Mouse (Mus musculus): Measurements from ENCODE around the gene 1700102P08Rik. TPM values are rescaled to one million over a fixed set of nuclear protein-coding genes. Genes with fewer than 3 reads are reported as not detected.

1700102P08Rik gene
- polyA plus RNA-seq, 1 experiment from 2014 or later = 0.84 TPM

DNA sequence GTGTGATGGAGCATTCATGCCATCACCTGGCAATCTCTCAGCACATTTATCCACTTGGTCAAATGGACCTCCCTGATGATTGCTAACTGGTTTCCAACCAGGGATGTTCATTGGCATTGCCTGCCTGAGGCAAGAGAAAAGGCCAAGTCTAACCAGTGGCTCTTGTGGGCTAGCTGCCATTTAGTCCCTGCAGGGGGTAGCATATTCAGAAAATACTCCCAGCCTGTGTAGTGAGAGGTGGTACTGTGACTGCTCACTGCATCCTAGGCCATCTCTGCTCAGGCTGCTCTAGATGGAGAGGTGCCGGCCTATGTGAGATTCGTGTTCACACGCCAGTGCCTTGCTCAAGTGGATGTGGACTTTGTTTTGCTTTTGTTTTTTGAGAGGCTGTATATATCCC lies 5.7 kb downstream of the 1700102P08Rik start:
- H3K4me3 ChIP-seq (ENCODE audit: low read depth, low read length) = no peak overlapping the region
- H3K27ac ChIP-seq (ENCODE audit: low read depth, low read length) = no peak overlapping the region
- WGBS = 95% methylated on average over 3 of the region's 3 CpGs
- H3K9ac ChIP-seq (ENCODE audit: low read length) = no peak overlapping the region
- no peaks in the 10 kb centered on the region for H3K4me1 ChIP-seq (ENCODE audit: control insufficient read depth, insufficient read depth, low read length)
- no peaks in the 10 kb centered on the region; the same call in 1 of the 2 replicates for H3K36me3 ChIP-seq (ENCODE audit: control insufficient read depth, insufficient read depth, low read length)
- H3K9me3 ChIP-seq (ENCODE audit: control insufficient read depth, low read length) = no peaks in the 10 kb centered on the region
- H3K4me2 ChIP-seq (ENCODE audit: low read depth) = no peak overlapping the region
- no peak for ATAC-seq (ENCODE audit: insufficient read depth, low FRiP score, low TSS enrichment)
- DNase-seq (ENCODE audit: low spot score) = no peak
- H3K27me3 ChIP-seq (ENCODE audit: control insufficient read depth, insufficient read depth, low read length) = no peaks in the 10 kb centered on the region

DNA sequence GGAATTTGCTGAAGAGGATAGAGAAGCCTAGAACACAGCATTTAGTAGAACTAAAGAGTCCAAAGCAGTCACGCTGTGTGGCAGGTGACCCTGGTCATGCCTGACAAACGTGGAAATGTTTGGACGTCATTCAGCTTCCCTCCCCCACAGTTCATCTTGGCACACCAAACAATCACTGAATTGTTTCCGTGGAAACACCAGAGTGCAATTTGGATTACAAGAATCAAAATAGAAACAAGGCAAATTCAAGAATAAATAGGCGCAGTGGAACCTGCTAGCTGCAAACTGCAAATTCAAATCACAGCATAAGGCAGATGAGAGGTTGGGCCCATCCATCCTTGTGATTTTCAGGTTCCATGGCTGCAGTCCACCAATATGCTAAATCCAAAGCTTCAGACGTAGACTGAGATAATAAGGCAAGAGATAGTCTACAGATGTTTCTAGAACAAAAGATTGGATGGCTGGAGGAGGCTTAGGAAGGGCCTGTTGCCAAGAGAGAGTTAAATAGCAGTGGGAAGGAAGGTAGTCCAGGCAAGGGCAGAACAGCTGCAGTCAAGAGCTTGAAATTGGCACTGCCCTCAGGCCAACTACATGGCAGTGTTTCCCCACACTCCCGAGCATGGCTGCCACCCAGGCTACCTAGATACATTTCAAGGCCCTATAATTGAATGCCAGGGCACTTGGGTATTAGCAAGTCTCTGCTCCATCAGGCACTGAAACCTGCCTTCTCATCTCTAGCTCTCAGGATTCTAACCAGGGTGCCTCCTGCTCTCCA lies 8.8 kb downstream of the 1700102P08Rik start:
- no peaks in the 10 kb centered on the region for H3K4me1 ChIP-seq (ENCODE audit: control insufficient read depth, insufficient read depth, low read length)
- no peak overlapping the region for H3K4me3 ChIP-seq (ENCODE audit: low read depth, low read length)
- no peak for ATAC-seq (ENCODE audit: insufficient read depth, low FRiP score, low TSS enrichment)
- H3K9me3 ChIP-seq (ENCODE audit: control insufficient read depth, low read length) = no peaks in the 10 kb centered on the region
- H3K9ac ChIP-seq (ENCODE audit: low read length) = no peak overlapping the region
- no peak overlapping the region for H3K4me2 ChIP-seq (ENCODE audit: low read depth)
- no peaks in the 10 kb centered on the region for H3K27me3 ChIP-seq (ENCODE audit: control insufficient read depth, insufficient read depth, low read length)
- WGBS = 64% methylated on average over 7 of the region's 7 CpGs
- no peaks in the 10 kb centered on the region for H3K36me3 ChIP-seq (ENCODE audit: control insufficient read depth, insufficient read depth, low read length)
- no peak overlapping the region for H3K27ac ChIP-seq (ENCODE audit: low read depth, low read length)
- DNase-seq (ENCODE audit: low spot score) = no peak

DNA sequence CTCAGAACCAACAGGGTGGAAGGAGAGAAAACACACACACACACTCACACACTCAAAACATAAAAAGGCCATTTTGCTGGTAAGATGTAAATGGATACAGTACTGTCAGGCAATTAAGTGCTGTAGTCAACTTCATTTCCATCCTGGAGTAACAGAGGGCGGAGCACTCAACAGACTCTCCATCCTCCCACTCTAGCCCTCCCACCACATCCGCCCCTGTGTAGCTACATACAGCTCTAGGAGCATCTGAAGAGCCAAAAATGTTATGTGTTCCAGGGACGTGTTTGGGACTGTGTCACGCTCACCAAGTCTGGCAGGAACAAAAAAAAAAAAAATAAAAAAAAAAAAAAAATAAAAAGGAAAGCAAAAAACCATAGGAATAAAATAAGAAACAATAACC lies 10.5 kb downstream of the 1700102P08Rik start:
- Histone ChIP-seq H3K36me3 (ENCODE audit: control insufficient read depth, insufficient read depth, low read length) (no peaks in the 10 kb centered on the region), H3K9ac (ENCODE audit: low read length) (no peak overlapping the region), H3K4me2 (ENCODE audit: low read depth) (no peak overlapping the region), H3K27me3 (ENCODE audit: control insufficient read depth, insufficient read depth, low read length) (no peaks in the 10 kb centered on the region), H3K4me1 (ENCODE audit: control insufficient read depth, insufficient read depth, low read length) (no peaks in the 10 kb centered on the region), H3K4me3 (ENCODE audit: low read depth, low read length) (no peak overlapping the region), H3K27ac (ENCODE audit: low read depth, low read length) (no peak overlapping the region), H3K9me3 (ENCODE audit: control insufficient read depth, low read length) (no peaks in the 10 kb centered on the region)
- ATAC-seq (ENCODE audit: insufficient read depth, low FRiP score, low TSS enrichment) (no peak), DNase-seq (ENCODE audit: low spot score) (no peak)
- WGBS = 95% methylated on average over 4 of the region's 4 CpGs

DNA sequence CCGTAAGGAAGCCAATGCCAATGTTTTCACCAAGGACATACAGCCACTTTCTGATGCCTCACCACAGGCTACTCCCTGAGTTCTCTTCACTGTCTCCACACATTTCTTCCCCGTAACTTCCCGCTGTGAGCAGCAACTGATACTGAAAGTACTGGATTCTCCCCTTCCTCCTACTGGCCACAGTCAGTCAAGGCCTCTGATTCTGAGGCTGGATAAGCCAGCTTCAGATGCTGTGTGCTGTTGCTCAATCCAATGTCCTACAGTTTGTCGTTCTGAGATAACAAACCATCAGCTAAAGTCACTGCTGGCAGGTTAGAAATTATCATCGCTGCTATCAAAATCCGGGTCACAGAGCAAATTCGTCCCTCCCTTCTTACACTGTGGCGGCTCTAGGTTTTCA lies 11.8 kb downstream of the 1700102P08Rik start:
- Histone ChIP-seq H3K27ac (ENCODE audit: low read depth, low read length) (no peak overlapping the region), H3K27me3 (ENCODE audit: control insufficient read depth, insufficient read depth, low read length) (no peaks in the 10 kb centered on the region), H3K4me1 (ENCODE audit: control insufficient read depth, insufficient read depth, low read length) (no peaks in the 10 kb centered on the region), H3K9me3 (ENCODE audit: control insufficient read depth, low read length) (no peaks in the 10 kb centered on the region), H3K36me3 (ENCODE audit: control insufficient read depth, insufficient read depth, low read length) (no peaks in the 10 kb centered on the region), H3K4me2 (ENCODE audit: low read depth) (no peak overlapping the region), H3K4me3 (ENCODE audit: low read depth, low read length) (no peak overlapping the region), H3K9ac (ENCODE audit: low read length) (no peak overlapping the region)
- DNase-seq (ENCODE audit: low spot score) (no peak), ATAC-seq (ENCODE audit: insufficient read depth, low FRiP score, low TSS enrichment) (no peak)
- WGBS = 84% methylated on average over 8 of the region's 8 CpGs

DNA sequence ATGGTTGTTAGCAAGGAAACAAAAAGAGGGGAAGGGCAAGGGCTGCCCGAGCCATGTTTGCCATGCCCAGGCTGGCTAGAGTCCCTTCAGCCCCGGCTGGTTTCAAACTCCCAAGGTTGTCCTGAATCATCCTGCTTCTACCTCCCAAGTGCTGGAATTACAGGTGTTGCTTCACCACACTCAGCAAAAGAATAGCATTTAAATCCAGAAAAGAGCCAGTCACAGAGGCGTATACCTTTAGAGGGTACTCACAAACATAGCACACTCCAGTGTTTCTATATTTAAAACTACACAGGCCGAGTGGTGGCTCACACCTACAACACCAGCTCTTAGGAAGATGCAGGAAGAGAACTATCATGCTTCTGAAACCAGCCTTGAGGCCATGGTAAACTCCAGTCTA lies 16.9 kb downstream of the 1700102P08Rik start:
- Histone ChIP-seq H3K9ac (ENCODE audit: low read length) (no peak overlapping the region), H3K4me1 (ENCODE audit: control insufficient read depth, insufficient read depth, low read length) (no peaks in the 10 kb centered on the region), H3K27ac (ENCODE audit: low read depth, low read length) (no peak overlapping the region), H3K27me3 (ENCODE audit: control insufficient read depth, insufficient read depth, low read length) (no peaks in the 10 kb centered on the region), H3K9me3 (ENCODE audit: control insufficient read depth, low read length) (no peaks in the 10 kb centered on the region), H3K36me3 (ENCODE audit: control insufficient read depth, insufficient read depth, low read length) (no peaks in the 10 kb centered on the region), H3K4me2 (ENCODE audit: low read depth) (no peak overlapping the region), H3K4me3 (ENCODE audit: low read depth, low read length) (no peak overlapping the region)
- ATAC-seq (ENCODE audit: insufficient read depth, low FRiP score, low TSS enrichment) = no peak
- no peak for DNase-seq (ENCODE audit: low spot score)
- 89% methylated on average over 4 of the region's 4 CpGs for WGBS

DNA sequence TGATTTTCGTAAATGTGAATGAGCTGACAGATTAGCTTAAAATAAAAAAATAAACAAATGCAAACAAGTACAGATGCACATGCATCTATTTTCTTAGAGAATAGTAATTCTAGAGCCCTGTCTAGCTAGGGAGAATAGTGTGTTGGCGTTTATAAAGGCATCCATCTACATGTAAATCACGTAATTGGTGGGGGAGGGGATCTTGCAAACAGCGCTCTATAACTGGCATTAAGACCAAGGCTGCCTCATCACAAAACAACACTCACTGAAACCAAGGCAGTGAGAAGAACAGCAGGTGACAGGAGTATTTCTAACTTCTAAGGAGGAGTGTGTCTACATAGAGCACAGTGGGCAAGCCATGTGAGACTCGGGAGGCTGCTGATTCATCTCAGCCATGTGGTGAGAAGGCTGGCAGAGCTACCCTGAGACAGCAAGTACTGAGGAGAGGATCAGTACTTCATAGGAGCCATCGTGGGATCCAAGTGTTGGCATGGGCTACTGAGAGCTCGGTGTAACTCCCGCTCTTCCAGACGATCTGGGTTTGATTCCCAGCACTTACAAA lies 18.9 kb downstream of the 1700102P08Rik start:
- DNase-seq (ENCODE audit: low spot score) = no peak
- Histone ChIP-seq H3K36me3 (ENCODE audit: control insufficient read depth, insufficient read depth, low read length) (no peaks in the 10 kb centered on the region), H3K27ac (ENCODE audit: low read depth, low read length) (no peak overlapping the region), H3K4me2 (ENCODE audit: low read depth) (no peak overlapping the region), H3K27me3 (ENCODE audit: control insufficient read depth, insufficient read depth, low read length) (no peaks in the 10 kb centered on the region), H3K9me3 (ENCODE audit: control insufficient read depth, low read length) (no peaks in the 10 kb centered on the region), H3K9ac (ENCODE audit: low read length) (no peak overlapping the region), H3K4me1 (ENCODE audit: control insufficient read depth, insufficient read depth, low read length) (no peaks in the 10 kb centered on the region), H3K4me3 (ENCODE audit: low read depth, low read length) (no peak overlapping the region)
- ATAC-seq (ENCODE audit: insufficient read depth, low FRiP score, low TSS enrichment) = no peak
- WGBS = 80% methylated on average over 9 of the region's 9 CpGs

DNA sequence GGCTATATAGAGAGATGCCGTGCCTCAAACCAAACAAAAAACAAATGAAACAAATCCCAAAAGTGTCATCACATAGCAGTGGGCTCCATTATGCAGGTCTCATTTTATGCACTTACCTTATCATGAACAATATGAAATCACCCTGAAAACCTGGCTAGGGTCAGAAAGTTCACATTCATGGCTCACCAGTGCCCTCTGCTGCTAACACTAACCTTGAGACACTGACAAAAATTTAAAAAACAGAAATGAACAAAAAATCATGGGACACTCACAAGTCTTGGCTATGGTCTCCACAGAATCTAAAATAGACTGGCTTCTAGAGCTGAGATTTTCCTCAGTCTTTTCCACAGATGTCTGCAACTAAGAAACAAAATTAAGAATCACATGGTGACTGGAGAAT lies 19.6 kb downstream of the 1700102P08Rik start:
- DNase-seq (ENCODE audit: low spot score) (no peak), ATAC-seq (ENCODE audit: insufficient read depth, low FRiP score, low TSS enrichment) (no peak)
- Histone ChIP-seq H3K4me3 (ENCODE audit: low read depth, low read length) (no peak overlapping the region), H3K9ac (ENCODE audit: low read length) (no peak overlapping the region), H3K36me3 (ENCODE audit: control insufficient read depth, insufficient read depth, low read length) (no peaks in the 10 kb centered on the region), H3K27me3 (ENCODE audit: control insufficient read depth, insufficient read depth, low read length) (no peaks in the 10 kb centered on the region), H3K9me3 (ENCODE audit: control insufficient read depth, low read length) (no peaks in the 10 kb centered on the region), H3K4me1 (ENCODE audit: control insufficient read depth, insufficient read depth, low read length) (no peaks in the 10 kb centered on the region), H3K27ac (ENCODE audit: low read depth, low read length) (no peak overlapping the region), H3K4me2 (ENCODE audit: low read depth) (no peak overlapping the region)
- WGBS = 91% methylated on average over 1 of the region's 1 CpGs

DNA sequence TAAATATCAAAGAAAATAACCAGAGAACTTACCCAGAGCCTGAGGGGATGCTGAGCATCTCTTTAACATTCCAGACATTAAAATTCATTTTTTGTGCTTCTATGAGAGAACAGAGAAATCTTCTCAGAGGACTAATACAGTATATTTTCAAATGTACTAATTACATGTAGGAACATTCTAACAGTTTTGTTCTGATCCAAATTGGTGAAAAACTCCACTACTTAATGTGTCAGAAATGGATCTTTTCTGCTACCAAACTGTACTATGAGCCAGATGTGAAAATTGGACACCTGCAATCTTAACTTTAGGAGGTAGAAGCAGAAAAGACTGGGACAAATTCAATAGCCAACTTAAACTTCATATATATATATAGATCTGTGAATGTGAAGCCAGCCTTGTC lies 35.8 kb downstream of the 1700102P08Rik start, which contains the start of gene Ccdc36:
Gene Ccdc36 (minus strand): TSS at position 101 of the 400 bp plus-strand sequence.
- Histone ChIP-seq H3K4me1 (ENCODE audit: control insufficient read depth, insufficient read depth, low read length) (0 out of 2 replicates have a peak, but pooled peaks cover 5% of the 10 kb centered on the region), H3K4me3 (ENCODE audit: low read depth, low read length) (no peak within 1 kb of the TSS), H3K27ac (ENCODE audit: low read depth, low read length) (no peak within 1 kb of the TSS), H3K36me3 (ENCODE audit: control insufficient read depth, insufficient read depth, low read length) (no peaks in the 10 kb centered on the region), H3K27me3 (ENCODE audit: control insufficient read depth, insufficient read depth, low read length) (no peaks in the 10 kb centered on the region), H3K4me2 (ENCODE audit: low read depth) (no peak within 1 kb of the TSS), H3K9me3 (ENCODE audit: control insufficient read depth, low read length) (no peaks in the 10 kb centered on the region), H3K9ac (ENCODE audit: low read length) (no peak within 1 kb of the TSS)
- ATAC-seq (ENCODE audit: insufficient read depth, low FRiP score, low TSS enrichment) (no peak), DNase-seq (ENCODE audit: low spot score) (no peak)

Data from neural tube, embryonic 11.5 days (tissue).